Mouse (Mus musculus) CH12.LX (cell line): ENCODE results near the gene Gucy1b1. TPM values are rescaled to one million over a fixed set of nuclear protein-coding genes. Genes with fewer than 3 reads are reported as not detected.

Source experiments
- DNase-seq: peaks from one replicate; pipeline ENCODE4 v3.0.0-alpha.2; 2013; ENCODE audit errors: extremely low read depth
- H3K27ac ChIP-seq: 2 replicates; pipeline ENCODE4 v1.5.1; 2012; ENCODE audit warnings: low read depth, mild to moderate bottlenecking, control low read depth, moderate library complexity; ENCODE audit not compliant: insufficient read depth
- H3K27me3 ChIP-seq: replicated peaks from 2 replicates; pipeline ENCODE3; 2012; ENCODE audit warnings: inconsistent platforms
- H3K36me3 ChIP-seq, 2 experiments: replicated peaks in 1 of 2; 2 replicates each; pipeline versions ENCODE3 to v1.6.1; 2012; ENCODE audit warnings: inconsistent platforms in 1 of 2, low read length in 1 of 2, mild to moderate bottlenecking in 1 of 2, mixed read lengths in 1 of 2, moderate library complexity in 1 of 2; ENCODE audit not compliant: control insufficient read depth in 1 of 2, insufficient read depth in 1 of 2
- H3K4me1 ChIP-seq, 2 experiments: 2 replicates each; pipeline ENCODE4 v1.6.1; 2012; ENCODE audit warnings: inconsistent platforms in 1 of 2, moderate library complexity in 1 of 2; ENCODE audit not compliant: insufficient read depth in 2 of 2, control insufficient read depth in 1 of 2
- H3K4me2 ChIP-seq: 2 replicates; pipeline ENCODE4 v1.6.1; 2012; ENCODE audit warnings: low read depth, mild to moderate bottlenecking, control low read depth; ENCODE audit not compliant: poor library complexity, insufficient read depth, severe bottlenecking
- H3K4me3 ChIP-seq, 3 experiments: fragments of 150-350 bp in 1 of 3; sonication (generic) in 1 of 3; replicated peaks in 1 of 3; 2 replicates each; pipeline versions ENCODE3 to v1.5.1; 2011 to 2012; ENCODE audit warnings: low read depth in 2 of 3, low read length in 2 of 3, mild to moderate bottlenecking in 2 of 3, moderate library complexity in 2 of 3, control low read depth in 1 of 3, improper control_type of control experiment in 1 of 3, inconsistent platforms in 1 of 3, mixed read lengths in 1 of 3; ENCODE audit not compliant: poor library complexity in 1 of 3
- H3K79me2 ChIP-seq: replicated peaks from 2 replicates; pipeline ENCODE4 v1.6.1; 2012; ENCODE audit warnings: mild to moderate bottlenecking, moderate library complexity; ENCODE audit not compliant: control insufficient read depth, poor library complexity, insufficient read depth, severe bottlenecking; ENCODE audit errors: extremely low read depth
- H3K9ac ChIP-seq: 2 replicates; pipeline ENCODE4 v1.6.1; 2012; ENCODE audit warnings: low read depth, mild to moderate bottlenecking, control low read depth, moderate library complexity; ENCODE audit not compliant: insufficient read depth
- H3K9me3 ChIP-seq: replicated peaks from 2 replicates; pipeline ENCODE3; 2012; ENCODE audit warnings: low read length, inconsistent platforms, mixed read lengths
- CHD1 ChIP-seq: IDR thresholded peaks from 2 replicates; pipeline ENCODE4 v1.6.1; 2012; ENCODE audit warnings: low read depth, low read length, improper control_type of control experiment, inconsistent platforms
- ETS1 ChIP-seq: conservative IDR thresholded peaks from 2 replicates; pipeline ENCODE4 v1.6.1; 2012; ENCODE audit warnings: low read depth, mild to moderate bottlenecking, inconsistent platforms, low read length, improper control_type of control experiment, moderate library complexity
- HCFC1 ChIP-seq: IDR thresholded peaks from 2 replicates; pipeline ENCODE4 v1.6.1; 2012; ENCODE audit warnings: low read depth, mild to moderate bottlenecking, inconsistent platforms, low read length, improper control_type of control experiment
- JUN ChIP-seq: IDR thresholded peaks from 2 replicates; pipeline ENCODE4 v1.6.1; 2011; ENCODE audit warnings: low read depth, mild to moderate bottlenecking, low read length, improper control_type of control experiment, moderate library complexity; ENCODE audit not compliant: insufficient read depth
- KAT2A ChIP-seq: IDR thresholded peaks from 2 replicates; pipeline ENCODE4 v1.6.1; 2012; ENCODE audit warnings: low read length, improper control_type of control experiment, inconsistent platforms; ENCODE audit not compliant: insufficient replicate concordance
- MAFK ChIP-seq: IDR thresholded peaks from 2 replicates; pipeline ENCODE4 v1.6.1; 2011; ENCODE audit warnings: low read length, improper control_type of control experiment; ENCODE audit not compliant: insufficient replicate concordance
- MAX ChIP-seq: IDR thresholded peaks from 2 replicates; pipeline ENCODE4 v1.6.1; 2011; ENCODE audit warnings: low read length, improper control_type of control experiment
- MAZ ChIP-seq: IDR thresholded peaks from 2 replicates; pipeline ENCODE4 v1.6.1; 2012; ENCODE audit warnings: low read depth, mild to moderate bottlenecking, inconsistent platforms, low read length, improper control_type of control experiment, moderate library complexity
- MEF2A ChIP-seq: IDR thresholded peaks from 2 replicates; pipeline ENCODE4 v1.6.1; 2014; ENCODE audit warnings: low read depth, mild to moderate bottlenecking, inconsistent platforms, low read length, improper control_type of control experiment, borderline replicate concordance
- MXI1 ChIP-seq: IDR thresholded peaks from 2 replicates; pipeline ENCODE4 v1.6.1; 2011; ENCODE audit warnings: mild to moderate bottlenecking, low read depth, low read length, improper control_type of control experiment
- MYC ChIP-seq: IDR thresholded peaks from 2 replicates; pipeline ENCODE4 v1.6.1; 2011; ENCODE audit warnings: low read depth, mild to moderate bottlenecking, improper control_type of control experiment, low read length
- NELFE ChIP-seq: IDR thresholded peaks from 2 replicates; pipeline ENCODE4 v1.6.1; 2011; ENCODE audit warnings: low read depth, low read length, improper control_type of control experiment
- NRF1 ChIP-seq: IDR thresholded peaks from 2 replicates; pipeline ENCODE4 v1.6.1; 2014; ENCODE audit warnings: low read depth, mild to moderate bottlenecking, inconsistent platforms, low read length, improper control_type of control experiment, moderate library complexity
- PAX5 ChIP-seq: IDR thresholded peaks from 2 replicates; pipeline ENCODE4 v1.6.1; 2012; ENCODE audit warnings: low read length, inconsistent platforms, mixed read lengths
- POLR2AphosphoS2 ChIP-seq: IDR thresholded peaks from 2 replicates; pipeline ENCODE4 v1.6.1; 2011; ENCODE audit warnings: low read depth, low read length, improper control_type of control experiment
- RCOR1 ChIP-seq: conservative IDR thresholded peaks from 2 replicates; pipeline ENCODE4 v1.6.1; 2012; ENCODE audit warnings: low read depth, mild to moderate bottlenecking, inconsistent platforms, low read length, improper control_type of control experiment
- SMC3 ChIP-seq: IDR thresholded peaks from 2 replicates; pipeline ENCODE4 v1.6.1; 2011; ENCODE audit warnings: low read depth, low read length, improper control_type of control experiment
- TCF12 ChIP-seq: IDR thresholded peaks from 2 replicates; pipeline ENCODE4 v1.6.1; 2014; ENCODE audit warnings: low read depth, mild to moderate bottlenecking, inconsistent platforms, low read length, improper control_type of control experiment
- USF1 ChIP-seq: IDR thresholded peaks from 2 replicates; pipeline ENCODE4 v1.6.1; 2014; ENCODE audit warnings: low read depth, mild to moderate bottlenecking, inconsistent platforms, low read length, improper control_type of control experiment
- ZC3H11A ChIP-seq: IDR thresholded peaks from 2 replicates; pipeline ENCODE4 v1.6.1; 2012; ENCODE audit warnings: low read depth, mild to moderate bottlenecking, inconsistent platforms, low read length, improper control_type of control experiment
- ZMIZ1 ChIP-seq: IDR thresholded peaks from 2 replicates; pipeline ENCODE4 v1.6.1; 2012; ENCODE audit warnings: low read depth, mild to moderate bottlenecking, inconsistent platforms, low read length, improper control_type of control experiment
- ZNF384 ChIP-seq: IDR thresholded peaks from 2 replicates; pipeline ENCODE4 v1.6.1; 2012; ENCODE audit warnings: low read depth, low read length, improper control_type of control experiment, inconsistent platforms
- dilution Hi-C: fragments of 300-500 bp; cut with MboI; formaldehyde crosslinking; loops from 2 replicates; pipeline ENCODE4 v1.14.3; 2020; ENCODE audit warnings: low sequenced_read_pairs; ENCODE audit not compliant: extremely low pct_unique_long_range_greater_than_20kb, extremely low pct_ligation_motif_present
- in situ Hi-C: fragments of 300-500 bp; cut with MboI; formaldehyde crosslinking; loops from 3 replicates; pipeline ENCODE4 v1.14.3; 2019; ENCODE audit warnings: low sequenced_read_pairs, low pct_ligation_motif_present, low pct_unique_long_range_greater_than_20kb, mixed read lengths
- polyA plus RNA-seq: library from polyadenylated mRNA; unstranded; fragments of >175 nt; gene quantifications from 2 replicates; pipeline ENCODE4 v1.2.1, GENCODE M21; 2012; ENCODE audit warnings: low read depth; ENCODE audit not compliant: insufficient read length
- total RNA-seq, 2 experiments: library from RNA; depleted of rRNA; stranded (reverse); fragments of 300-350 nt in 1 of 2; fragments of >200 nt in 1 of 2; gene quantifications; 2 replicates each; pipeline ENCODE4 v1.2.3; 2012 to 2014

Gucy1b1 gene
- total and polyA plus RNA-seq, 3 experiments, result not detected

DNA sequence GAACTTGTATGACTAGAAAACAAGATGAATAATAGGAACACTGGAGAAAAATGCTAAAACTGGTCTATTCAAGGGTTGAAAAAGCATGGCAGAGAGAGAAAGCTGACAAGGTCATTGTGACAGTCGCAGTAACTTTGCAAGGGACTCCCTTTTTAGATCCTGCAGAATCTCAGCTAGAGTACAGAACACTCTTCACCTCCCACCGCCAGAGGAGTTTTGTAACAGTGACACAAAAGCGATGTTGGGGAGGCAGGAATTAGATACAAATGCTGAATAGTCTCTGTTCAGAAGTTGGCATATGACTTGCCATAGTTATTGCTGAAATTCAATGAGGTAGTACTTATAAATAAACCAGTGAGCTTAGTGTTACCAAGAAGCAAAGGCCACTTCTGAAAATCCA, 51.4 kb downstream of the Gucy1b1 start:
- no peak for DNase-seq
- no peak overlapping the region for H3K9ac ChIP-seq
- dilution Hi-C loops, result no loop called here
- no peak overlapping the region for H3K4me3 ChIP-seq
- TF ChIP-seq NRF1 (no peak), MAZ (no peak), CHD1 (no peak), PAX5 (no peak), MAX (no peak), ZC3H11A (no peak)
- H3K4me2 ChIP-seq, result no peak overlapping the region
- no peaks in the 10 kb centered on the region for H3K27me3 ChIP-seq
- H3K27ac ChIP-seq, result no peak overlapping the region
- H3K79me2 ChIP-seq, result no peaks in the 10 kb centered on the region
- no peaks in the 10 kb centered on the region for H3K4me1 ChIP-seq
- in situ Hi-C loops, result no loop called here
- H3K36me3 ChIP-seq, result no peaks in the 10 kb centered on the region
- no peaks in the 10 kb centered on the region for H3K9me3 ChIP-seq

DNA sequence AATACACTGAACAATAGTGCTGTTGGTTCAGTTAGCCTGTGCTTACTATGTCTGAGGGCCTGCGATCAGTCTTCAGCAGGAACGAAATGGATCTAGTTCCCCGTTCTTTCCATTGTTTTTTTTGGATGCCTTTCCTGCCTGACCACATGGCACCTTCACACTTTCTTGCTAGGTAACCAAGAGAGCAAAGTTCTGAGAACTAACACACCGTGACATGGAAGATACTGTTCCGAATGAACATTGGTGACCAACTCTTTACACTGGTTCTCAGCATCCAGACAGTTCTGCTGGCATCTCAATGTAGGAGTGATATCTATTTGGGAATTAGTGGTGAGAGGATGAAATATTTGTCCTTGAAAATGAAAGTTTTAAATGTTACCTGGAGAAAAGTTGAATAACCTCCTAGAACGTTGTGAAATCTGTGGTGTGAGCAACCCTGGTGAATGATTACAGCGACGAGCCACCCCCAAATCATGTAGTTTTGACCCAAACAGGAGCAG, 52.0 kb downstream of the Gucy1b1 start:
- Histone ChIP-seq H3K9ac (no peak overlapping the region), H3K36me3 (no peaks in the 10 kb centered on the region), H3K4me3 (no peak overlapping the region), H3K27ac (no peak overlapping the region), H3K9me3 (no peaks in the 10 kb centered on the region), H3K79me2 (no peaks in the 10 kb centered on the region; the same call in 1 of the 2 replicates), H3K4me1 (no peaks in the 10 kb centered on the region), H3K27me3 (no peaks in the 10 kb centered on the region), H3K4me2 (no peak overlapping the region)
- TF ChIP-seq KAT2A (no peak), NELFE (no peak), ETS1 (no peak), RCOR1 (no peak), MEF2A (no peak), CHD1 (no peak), USF1 (no peak), SMC3 (no peak), MYC (no peak), HCFC1 (no peak), MAFK (no peak), MAX (no peak), PAX5 (no peak), TCF12 (no peak), MXI1 (no peak), JUN (no peak), POLR2AphosphoS2 (no peak), ZNF384 (no peak), ZMIZ1 (no peak)
- no peak for DNase-seq
- dilution Hi-C loops (no loop called here), in situ Hi-C loops (no loop called here)
